Mouse (Mus musculus) A20 (cell line): ENCODE data around the gene Vsig1.
A peak's percentile ranks its signal among the peaks of the same experiment; 100 is the strongest.

Experiments used
- DNase-seq: peaks from one replicate; pipeline ENCODE4 v3.0.0-alpha.2; 2011; ENCODE audit warnings: low read depth, low spot score

Vsig1 gene

DNA sequence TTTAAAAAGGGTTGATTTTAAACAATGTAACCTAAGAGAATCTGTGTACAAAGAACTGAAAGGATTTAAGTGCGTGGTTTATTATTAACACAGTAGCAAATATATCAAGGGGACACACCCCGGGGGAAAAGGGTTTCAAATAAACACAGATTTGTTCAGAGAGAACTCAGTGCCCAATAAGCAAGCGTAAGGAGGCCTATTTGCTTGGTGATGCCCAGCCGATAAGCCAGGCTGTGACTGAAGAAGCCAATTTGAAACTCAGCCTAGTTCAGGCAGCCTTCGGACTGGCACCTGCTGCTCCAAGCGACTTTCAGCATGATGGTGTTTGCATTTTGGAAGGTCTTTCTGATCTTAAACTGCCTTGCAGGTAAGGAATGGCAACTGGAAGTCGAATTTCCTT lies at the start of gene Vsig1:
Vsig1 (plus strand) TSS at position 249 of the 400 bp plus-strand sequence.
- DNase-seq, result no peak

DNA sequence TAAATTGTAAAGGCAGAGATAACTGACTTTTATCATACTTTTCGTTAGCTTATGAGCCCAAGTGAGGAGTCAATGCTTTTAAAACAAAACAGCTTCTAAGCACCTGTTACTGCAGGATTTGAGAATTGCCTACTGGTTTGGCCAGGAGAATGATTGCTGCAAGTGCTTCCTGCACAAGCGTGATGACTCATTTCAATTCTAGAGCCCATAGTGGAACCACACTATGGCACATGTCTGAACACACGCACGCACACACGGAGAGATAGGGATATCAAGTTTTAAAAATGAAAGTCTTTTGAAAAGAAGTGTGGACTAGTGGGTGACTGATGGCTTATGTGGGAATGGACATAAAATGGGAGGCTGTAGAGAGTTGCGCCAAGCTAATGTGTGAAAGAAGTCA lies 44.6 kb upstream of the Vsig1 start:
- peak; percentile 35 for DNase-seq

DNA sequence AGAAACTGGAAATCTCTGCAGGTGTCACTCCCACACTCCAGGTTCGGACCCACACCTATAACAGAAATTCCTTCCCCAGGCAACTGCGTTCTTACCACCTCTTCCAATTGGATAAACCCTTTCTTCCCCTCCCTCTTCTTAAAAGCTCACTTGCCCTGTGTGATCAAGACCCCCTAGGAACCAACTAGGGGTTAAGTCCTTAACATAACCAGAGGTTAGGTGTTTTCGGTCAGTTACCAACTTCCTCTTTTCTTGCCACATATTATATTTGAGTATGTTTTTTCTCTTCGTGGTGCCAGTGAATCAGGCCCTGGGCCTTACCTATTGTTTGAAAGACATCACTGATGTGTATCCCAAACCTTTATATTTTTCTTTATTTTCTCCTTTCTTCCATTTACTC lies 44.0 kb upstream of the Vsig1 start:
- DNase-seq, result peak; percentile 61

DNA sequence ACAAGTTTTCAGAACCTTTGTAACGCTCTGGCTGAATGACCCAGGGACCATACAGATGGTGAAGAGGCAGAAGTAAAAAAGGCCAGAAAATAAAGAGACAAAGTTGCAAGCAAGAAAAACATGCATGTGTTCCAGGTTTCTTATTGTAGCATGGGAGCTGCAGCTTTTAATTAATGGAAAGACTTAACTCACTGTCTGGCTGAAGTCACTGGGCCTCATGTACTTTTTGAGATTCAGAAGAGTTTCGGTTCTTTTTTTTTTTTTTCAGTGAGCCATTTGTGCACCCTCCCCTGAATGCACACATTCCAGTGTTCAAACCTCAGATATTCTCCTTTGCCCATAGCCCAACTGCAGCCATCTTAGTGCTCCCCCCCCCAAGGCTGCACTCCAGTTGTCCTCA lies 20.2 kb upstream of the Vsig1 start:
- peak; percentile 50 for DNase-seq

DNA sequence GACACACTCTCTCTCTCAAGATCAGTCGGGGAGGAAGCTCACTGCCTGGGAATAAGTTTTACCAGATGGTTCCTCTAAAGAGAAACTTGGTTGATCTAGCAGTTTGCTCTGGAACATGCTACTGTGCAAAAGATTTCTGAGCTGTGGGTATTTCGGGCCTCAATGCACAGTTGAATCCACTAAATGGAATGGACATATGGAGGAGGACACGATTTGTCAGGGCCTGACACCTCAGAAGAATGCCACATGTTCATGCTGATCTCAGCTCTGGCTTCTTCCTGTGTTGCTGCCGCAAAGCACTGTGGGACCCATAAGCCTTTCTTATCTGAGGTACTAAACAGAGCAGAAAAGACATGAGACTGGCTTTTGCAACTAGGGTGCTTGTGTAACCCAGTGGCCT lies 15.6 kb upstream of the Vsig1 start:
- no peak for DNase-seq

DNA sequence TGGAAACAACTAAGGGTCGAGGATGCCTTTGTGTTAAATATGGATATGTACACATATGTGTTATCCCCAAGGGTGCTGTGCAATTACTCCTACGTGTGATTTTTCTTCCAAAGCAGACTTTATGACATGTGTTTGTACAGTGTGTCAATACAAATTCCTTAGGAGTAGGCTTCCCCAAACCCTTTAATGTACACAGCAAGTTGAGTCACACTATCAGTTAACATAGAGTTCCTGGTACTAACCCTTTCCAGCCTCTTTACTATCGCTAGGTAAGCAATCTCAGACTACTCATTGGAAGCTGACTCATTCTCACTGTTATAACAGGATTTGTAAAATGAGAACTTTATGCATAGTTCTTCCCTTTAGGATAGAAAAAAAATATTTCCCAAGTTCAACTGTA lies 3.9 kb upstream of the Vsig1 start:
- no peak for DNase-seq

DNA sequence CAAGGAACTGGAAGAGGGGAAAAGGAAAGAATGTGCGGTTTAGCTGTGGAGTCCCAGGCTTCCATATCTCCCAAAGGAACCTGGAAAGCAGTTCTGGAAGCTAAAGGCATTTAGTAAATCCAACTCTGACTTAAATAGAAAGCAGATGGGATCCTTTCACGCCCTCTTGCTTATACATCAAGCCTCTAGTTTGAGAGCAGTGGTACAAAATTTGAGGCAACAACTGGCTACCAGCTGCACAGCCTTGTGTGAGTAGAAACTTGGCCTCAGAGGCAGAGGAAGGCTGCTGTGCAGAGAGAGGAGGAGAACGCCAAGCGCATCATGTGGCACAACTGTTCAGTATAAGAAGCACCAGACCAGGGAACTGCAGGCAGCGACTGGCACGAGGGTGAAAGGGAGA lies 13.9 kb downstream of the Vsig1 start:
- no peak for DNase-seq

DNA sequence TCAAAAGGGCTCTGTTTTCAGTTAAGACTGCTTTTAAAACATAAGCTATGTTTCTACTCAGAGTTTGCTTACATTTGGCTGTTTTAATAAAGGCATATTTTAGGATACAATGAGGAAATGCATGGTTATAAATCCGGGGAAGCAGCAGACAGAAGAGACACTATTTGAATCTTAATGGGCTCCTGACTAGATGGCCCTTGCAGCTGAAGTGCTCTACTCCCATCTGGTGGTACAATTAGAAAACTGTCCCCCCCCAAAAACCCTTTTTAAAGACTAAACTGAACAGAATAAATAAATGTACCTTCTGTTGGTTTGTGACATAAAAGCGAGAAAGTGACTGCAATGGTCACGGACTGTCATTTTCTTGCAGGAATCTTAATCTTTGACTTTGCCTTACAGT lies 24.7 kb downstream of the Vsig1 start:
- peak; percentile 18 for DNase-seq

DNA sequence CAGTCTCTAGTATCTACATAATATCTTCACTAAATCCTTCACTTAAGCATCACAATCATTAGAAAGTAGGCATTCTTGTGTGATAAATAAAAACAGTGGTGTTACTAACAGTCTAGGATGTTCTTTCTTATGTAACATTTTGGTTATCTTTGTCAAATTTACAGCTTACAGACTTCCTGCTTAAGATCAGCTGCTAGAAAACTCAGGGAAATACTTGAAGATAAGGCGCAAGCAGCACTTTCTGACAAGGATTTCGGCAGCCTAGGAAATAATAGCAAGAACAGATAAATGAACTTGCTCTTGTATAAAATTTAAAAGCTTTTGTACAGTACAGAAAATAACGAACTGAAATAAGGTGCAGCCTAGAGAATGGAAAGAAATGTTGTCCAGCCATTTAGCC lies 25.9 kb downstream of the Vsig1 start:
- no peak for DNase-seq

DNA sequence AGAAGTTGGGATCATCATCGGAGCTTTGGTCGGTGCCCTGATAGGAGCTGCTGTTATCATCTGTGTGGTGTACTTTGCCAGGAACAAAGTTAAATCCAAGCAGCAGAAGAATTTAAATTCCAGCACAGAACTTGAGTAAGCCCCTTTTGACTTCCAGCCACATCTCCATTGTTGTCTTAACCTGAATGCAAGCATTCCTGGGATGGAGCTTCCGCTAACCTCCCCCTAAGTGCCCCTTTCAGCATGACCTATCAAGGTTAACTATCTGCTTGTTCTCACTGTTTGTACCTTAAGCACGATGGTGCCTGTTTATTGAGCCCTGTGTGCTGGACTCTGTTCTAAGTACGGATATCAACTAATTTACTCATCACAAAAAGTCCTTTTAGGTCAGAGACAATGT lies 28.9 kb downstream of the Vsig1 start:
- no peak for DNase-seq

DNA sequence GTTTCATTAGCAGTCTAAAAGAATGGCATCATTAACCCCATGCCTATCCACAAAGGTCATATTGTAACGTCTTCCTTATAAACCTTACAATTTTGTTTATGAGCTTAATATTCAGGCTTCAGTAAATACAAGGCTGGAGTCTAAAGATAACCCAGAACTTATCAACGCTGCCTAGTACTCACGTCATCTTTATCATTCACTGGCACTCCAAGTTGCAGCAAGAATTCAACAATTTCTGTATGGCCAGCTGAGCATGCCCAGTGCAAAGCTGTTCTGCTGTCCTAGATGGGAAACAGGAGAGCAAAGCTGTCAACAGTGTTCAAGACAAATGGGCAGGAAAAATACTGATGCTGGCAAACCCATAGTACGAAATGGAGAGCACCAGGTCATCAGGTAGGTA lies 46.2 kb downstream of the Vsig1 start:
- no peak for DNase-seq

DNA sequence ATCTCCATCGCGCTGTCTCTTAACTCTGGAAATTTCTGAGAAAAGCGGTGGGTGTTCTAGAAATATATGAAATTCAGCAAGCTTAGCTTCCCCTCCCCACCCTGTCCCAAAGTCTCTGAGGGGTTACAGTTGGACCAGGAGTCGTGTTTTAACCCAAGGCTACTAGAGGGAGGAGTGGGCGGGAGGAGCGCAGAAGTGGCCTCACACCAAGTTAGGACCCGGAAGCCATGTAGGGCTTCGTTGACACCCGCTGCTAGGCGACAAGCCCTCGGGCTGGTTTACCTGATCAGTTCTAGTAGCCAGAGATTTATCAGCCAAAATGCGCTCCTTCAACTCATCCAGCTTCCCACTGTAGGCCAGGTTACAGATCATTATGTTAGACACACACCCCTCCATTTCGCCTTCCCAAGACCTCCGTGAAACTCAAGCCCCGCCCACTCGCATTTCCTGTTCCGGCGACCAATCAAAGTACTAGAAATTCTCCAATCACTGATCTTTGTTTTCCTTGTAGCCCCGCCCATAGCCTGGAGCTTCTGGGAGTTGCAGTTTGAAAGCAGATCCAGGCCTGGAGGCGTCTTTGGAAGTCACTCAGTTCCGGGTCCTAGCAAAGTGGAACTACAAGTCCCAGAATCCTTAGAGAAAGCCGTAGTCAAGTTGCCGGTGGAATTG lies 49.0 kb downstream of the Vsig1 start, which contains the start of the genes Psmd10 and Atg4a:
Psmd10 (minus strand) TSS at position 457 of the 669 bp plus-strand sequence.
Atg4a (plus strand) TSS at position 636 of the 669 bp plus-strand sequence.
- peak; percentile 92 for DNase-seq

DNA sequence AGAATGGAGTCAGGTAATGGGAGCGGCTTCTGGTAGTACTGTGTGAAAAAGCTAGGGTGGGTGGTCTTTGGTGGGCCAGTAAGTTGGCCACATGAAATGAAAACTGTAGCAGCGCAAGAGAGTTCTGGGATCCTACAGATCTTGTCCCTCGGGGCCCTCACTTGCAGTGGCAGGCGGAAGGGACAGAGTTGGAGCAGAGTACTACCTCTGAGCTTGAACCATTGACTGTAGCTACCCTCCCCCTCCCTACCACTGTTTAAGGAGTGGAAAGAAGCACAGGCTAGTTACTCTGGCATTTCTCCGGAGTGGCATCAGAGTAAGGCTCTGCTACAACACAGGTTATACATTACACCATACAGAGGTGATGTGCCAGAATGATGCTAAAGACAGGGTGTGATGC lies 49.6 kb downstream of the Vsig1 start:
- DNase-seq, result no peak

DNA sequence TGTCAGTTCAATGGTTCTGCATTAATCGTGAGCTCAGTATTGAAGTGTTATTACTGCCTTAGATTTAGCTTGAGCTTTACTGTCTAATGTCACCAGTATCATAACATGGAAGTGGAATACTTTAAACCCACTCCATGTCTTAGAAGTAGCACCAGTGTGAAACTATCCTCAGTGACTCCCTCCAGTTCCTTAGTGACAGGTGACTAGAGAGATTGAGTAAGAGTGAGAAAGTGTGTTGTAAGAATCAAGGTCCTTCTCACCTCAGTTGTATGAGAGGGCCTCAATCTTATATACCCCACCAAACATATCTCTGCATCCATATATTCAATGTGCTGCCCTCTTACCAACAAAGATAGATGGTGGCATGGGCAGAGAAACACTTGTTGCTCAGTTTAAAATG lies 71.5 kb downstream of the Vsig1 start:
- DNase-seq, result no peak

DNA sequence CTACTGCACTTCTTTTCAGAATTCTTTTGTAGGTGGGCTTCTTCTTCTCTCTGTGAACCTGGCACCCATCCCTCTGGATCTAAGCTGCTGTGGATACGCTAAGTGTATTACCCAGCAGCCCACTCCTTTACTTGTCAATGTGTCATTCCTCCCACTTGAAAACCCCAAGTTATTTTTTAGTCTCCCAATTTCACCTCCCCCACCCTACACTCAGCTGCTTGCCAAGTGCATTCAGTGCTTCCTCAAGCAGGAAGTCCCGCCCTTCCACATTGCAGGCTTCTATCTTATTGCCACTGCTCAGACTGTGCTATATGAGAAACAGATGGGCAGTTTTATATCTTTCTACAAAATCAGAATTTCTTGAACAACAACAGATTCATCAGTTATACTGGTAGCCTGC lies 72.1 kb downstream of the Vsig1 start:
- no peak for DNase-seq

DNA sequence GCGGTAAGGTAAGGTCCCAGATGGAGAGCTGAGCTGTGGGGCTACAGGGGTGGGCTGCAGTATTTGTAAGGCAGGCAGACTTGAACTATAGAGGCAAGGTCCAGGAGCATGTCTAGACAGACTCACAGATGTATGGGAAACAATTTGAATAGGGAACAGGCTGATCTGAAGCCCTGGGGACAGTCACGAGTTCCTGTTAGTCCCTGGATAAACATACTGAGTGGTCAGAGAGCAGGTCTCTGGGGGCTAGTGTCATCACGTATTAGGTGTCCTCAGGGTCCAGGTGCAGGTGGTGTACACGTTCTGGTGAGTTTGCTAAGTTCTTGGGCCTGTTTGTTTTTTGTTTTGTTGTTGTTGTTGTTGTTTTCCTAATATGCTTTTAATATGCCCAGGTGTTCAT lies 72.8 kb downstream of the Vsig1 start:
- no peak for DNase-seq

DNA sequence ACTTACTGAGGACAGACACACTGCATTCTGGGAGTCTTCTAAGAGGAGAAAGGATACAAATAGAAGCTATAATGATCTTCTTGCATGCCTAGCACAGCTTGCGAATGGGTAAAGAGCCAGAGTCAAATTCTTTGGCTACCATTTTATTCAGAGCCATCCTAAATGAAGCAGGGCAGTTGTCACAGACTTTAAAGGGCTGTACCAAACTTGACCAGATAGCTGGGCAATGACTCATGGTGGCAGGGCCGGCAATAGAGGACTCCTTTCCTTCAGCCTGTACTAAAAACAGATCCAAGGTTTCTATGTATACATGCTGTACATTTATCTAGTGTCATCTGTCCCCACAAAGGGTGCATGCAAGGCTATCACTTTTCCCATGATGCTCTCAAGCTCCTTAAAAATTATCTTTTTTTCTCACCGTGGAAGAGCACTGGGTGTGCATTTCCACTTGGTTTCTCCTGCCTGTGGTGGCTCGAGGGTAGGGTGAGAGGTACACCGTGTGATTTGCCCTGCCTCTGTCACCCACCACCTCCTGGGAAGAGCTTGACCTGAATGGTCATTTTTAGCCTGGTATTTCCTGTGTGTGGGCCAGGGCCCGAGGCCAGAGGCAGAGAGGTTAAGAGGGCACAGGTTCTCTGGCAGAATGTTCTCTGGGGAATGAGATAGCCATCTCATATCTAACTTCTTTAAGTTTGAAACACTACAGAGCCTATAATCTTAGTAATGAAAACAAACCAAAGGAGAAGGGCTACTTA lies 76.0 kb downstream of the Vsig1 start:
- peak; percentile 4 for DNase-seq

DNA sequence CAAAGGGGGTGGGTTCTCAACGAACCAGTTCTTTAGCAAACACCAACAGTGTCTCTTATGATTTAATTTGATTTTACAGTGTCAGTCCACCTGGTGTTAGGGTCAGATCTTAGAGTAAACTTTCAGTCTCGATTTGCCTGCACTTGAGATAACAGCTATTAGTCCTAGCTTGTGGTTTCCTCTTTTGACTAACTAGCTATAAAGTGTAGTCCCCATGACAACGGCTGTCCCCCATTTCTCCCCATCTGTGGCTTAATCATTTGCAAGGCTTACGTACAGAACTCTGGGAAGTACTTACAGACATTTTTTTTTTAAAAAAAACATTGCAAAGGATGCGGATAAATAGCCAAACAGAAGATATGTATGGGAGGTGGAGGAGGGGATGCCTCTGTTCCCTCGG lies 77.4 kb downstream of the Vsig1 start:
- peak; percentile 48 for DNase-seq

DNA sequence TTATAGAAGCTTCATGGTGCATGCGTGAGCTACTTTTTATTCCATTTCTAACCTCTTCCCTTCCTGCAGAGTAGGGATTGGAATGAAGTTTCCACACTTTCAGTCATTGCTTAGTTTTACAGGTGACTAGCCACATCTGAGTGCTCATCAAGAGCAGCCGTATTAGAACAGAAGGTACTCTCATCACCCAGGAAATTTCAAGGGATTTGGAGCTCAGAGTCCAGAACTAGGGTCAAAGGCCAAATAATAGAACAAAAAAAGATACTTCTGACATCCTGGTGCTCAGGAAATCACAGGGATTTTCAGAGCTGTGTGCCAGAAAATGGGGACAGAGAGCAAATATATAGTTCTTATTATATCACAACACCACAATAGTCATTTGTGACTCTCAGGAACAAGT lies 77.8 kb downstream of the Vsig1 start:
- no peak for DNase-seq
